Mouse (Mus musculus): ENCODE measurements around the gene Fgfr2.

The Fgfr2 gene

DNA sequence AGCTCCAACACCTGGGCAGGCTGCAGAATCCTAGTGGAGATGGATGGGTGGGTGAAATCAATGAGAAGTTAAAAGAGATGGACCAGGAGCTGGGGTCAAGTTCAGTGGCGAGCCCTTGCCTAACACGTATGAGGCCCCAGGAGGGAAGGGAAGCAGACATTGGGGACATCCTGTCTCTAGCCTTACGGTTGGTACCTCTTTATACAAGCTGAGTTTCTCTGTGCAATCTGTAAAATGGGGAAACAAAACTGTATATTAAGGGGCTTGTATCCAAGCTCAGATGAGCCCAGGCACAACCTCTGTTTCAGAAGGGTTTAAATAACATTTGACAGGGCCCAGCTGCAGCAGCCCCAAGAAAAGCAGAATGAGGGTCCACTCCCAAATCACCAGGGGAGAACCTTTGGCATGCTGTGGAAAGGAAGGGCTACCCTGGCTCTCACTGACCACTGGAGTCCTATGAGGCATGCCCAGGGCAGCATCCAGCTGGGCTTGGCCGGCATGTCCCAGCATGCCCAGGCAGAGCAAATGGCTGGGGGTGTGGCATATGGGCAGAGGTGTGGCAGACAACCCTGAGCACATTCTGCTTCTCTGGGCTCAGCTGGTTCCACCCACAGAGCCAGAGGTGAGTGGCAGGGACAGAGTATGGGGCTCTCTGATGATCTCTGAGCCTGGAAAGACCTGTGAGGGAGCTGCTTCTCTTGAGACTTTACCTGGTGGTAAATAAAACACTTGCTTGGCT, 393.9 kb downstream of the Fgfr2 start:
- CTCF ChIA-PET: no interaction called here

DNA sequence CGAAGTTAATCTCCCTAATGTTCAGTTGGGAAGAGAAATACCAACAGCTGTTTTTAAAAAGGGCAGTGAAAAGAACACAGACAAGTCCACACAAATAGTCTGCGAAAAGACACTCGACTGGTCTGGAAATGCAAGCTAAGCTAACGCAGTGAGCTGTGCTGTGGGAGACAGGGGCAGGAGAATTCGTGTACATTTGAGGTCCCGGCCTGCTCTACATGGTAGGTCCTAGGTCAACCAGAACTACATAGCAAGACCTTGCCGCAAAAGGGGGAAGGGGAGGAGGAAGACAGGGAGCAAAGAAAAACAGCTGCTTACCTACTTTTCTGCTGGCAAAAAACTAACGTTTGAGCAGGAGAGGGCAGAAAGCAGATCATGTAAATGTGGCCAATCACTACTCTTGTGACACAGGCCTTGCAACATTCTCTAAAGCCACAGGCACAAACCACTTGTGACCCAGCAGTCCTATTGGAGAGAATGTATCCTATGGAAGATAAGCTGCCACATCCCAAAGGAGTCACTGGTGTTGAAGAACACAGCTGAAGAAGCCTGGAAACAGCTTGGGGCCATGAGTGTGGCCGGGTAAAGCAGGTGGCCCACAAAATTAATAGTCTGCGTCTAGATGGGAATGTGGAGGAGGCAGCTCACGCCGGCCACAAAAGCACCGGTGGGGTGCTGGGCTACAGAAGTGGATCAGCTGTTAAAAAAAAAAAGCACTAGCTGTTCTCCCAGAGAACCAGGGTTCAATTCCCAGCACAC, 396.9 kb downstream of the Fgfr2 start:
- CTCF ChIA-PET: no interaction called here

DNA sequence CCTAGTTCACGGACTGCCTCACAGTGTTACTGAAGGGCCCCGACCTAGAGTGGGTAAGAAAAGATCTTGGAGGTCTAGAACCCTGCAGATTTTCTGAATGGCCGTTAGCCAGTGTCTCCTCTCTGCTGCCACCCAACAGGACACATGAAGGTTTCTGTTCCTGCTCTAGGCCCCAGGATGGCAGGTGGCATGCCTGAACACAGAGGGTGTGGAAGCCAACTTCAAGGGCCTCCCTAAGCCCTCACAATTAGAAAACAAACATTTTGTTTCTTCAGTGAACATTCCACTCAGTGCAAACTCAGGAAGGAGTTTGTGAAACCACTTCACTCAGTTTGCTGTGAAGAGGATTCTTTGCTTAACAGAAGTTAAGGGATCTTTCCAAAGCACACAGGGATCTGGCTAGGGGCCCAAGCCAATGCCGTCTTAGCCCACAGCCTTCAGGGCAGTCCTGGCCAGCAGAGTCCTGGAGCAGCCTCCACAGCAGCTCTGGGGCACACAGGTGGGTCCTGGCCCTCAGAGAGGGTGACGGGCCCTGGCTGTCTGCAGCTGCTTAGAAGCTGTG, 398.6 kb downstream of the Fgfr2 start:
- CTCF ChIA-PET: no interaction called here

- CTCF ChIA-PET: no interaction called here
Measured at GRCm38 (mm10) chr7:132723906-132724305, 399.2 kb downstream of the Fgfr2 start.

DNA sequence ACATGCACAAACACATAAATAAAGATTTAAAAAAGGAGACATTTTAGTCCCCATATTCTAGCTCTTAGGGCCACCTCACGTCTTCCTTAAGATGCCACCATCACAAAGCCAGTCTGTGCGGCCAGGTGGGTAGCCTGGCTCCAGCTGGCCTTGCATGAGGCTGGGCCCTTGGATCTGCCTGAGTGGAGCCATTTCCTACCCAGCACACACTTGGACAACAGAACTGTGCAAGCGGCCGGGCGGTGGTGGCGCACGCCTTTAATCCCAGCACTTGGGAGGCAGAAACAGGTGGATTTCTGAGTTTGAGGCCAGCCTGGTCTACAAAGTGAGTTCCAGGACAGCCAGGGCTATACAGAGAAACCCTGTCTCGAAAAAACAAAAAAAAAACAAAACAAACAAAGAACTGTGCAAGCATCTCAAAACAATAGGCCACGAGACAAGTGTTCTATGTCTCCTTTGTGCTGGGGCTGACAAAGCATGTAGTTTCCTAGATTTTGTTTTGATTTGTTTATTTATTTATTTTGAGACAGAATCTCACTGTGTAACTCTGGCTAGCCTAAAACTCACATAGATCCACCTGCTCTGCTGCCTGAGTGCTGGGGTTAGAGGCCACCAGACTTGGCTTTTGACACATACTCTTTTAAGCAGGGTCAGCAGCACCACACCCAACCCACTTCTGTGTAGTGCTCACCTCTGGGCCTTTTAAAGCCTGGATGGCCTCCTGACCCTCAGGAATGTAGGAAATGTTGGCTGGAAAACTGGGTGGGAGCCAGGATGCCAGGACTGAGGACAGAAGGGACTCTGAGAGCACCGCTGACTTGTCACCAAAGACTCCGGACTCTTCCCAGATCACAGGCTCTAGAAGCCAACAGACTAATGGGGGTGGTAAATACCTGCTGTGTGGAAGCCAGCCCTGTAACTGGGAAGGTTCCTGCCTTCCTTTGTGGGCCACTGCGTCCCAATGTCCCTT, 400.5 kb downstream of the Fgfr2 start:
- CTCF ChIA-PET: no interaction called here

- CTCF ChIA-PET: interaction anchor here (0.5 to 1.4 kb wide), 3 partner anchors 15 to 339 kb away, joined by 3 to 4 read pairs (median 3); no protein-coding TSS in a partner anchor
Measured at GRCm38 (mm10) chr7:132720562-132720961, 402.6 kb downstream of the Fgfr2 start.

GRCm38 (mm10) chr7:132719570-132719969, 403.6 kb downstream of the Fgfr2 start:
- CTCF ChIA-PET: interaction anchor here (1.4 kb wide), 1 partner anchor 22 kb away, joined by 3 read pairs; no protein-coding TSS in a partner anchor

DNA sequence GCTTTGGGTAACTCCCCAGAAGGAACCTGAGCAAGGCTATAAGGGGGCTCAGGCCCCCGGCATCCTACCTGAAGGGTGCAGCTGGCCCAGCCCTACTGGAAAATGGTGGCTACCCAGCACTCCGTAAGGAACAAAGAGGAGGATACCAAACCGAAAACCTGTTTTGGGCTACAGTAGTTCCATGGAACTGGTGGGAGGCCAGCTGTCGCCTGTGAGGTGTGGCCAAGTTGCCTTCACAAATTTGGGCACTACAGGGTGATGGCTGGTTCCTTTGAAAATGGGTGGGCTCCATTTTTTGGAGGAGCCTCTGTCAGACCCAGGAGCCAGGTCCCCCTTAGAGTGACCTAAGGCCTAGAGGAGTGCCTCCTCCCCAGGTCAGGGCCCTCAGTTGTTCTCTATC, 407.9 kb downstream of the Fgfr2 start:
- CTCF ChIA-PET: no interaction called here

- CTCF ChIA-PET: interaction anchor here (0.5 kb wide), 1 partner anchor 112 kb away, joined by 5 read pairs; no protein-coding TSS in a partner anchor
Measured at GRCm38 (mm10) chr7:132714236-132714923, 408.8 kb downstream of the Fgfr2 start.

DNA sequence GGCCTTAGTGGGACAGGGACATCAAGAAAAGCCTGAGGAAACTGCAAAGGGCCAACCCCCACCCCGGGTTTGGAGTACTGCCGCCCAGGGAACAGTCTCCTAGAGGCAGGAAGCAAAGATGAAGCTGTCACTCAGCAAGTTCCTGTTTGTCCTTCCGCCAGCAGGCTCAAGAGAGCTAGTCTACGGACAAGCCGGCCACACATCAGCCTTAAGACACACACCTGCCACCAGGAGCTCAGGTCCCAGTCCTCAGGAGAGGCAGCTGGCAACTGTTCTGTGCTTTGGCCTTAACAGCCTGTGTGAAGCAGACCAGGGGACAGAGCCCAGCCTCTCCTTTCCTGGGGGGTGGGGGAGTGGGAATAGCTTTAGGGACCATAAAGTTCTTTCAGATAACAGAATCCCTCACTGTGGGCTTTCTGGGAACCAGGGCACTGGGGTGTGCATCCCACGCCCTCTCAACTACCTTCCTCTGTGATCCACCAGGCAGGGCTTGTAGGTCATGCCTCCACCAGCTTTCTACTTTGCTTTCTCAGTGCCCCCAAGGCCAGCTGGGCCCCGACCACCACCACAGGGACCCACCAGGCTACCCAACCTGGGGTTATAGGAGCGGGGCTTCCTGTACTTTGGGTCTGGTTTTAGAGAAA, 409.5 kb downstream of the Fgfr2 start:
- CTCF ChIA-PET: no interaction called here

GRCm38 (mm10) chr7:132712956-132713355, 410.2 kb downstream of the Fgfr2 start:
- CTCF ChIA-PET: interaction anchor here (0.6 kb wide), 1 partner anchor 20 kb away, joined by 3 read pairs; no protein-coding TSS in a partner anchor

DNA sequence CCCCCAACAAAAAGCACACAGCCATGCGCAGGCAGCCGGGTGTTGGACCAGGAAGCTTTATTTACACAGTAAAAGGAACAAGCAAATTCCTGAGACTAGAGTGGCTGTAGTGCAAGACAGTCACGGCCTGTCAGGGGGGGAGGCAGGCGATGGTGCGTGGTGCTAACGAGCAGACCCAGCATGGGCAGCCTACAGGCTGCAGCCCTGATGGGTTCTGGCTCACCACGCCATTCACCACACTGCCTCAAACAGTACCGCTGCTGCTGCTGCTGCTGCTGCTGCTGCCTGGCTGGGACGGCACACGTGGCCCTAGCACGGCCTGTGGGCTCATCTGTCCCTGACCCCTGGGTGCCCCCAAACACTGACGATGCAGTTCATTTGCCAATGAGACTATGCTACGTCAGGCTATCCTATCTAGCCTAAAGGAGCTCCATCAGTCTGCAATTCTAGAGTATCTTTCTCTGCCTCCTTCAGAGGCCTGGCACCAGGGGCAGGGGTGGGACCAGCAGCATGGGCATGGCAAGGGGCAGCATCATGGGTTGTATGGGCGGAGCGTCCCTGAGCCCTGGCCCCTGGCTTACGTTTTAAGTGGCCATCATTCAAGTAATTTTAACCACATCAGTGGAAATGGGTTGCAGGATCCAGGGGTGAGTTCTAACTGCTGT, 411.0 kb downstream of the Fgfr2 start:
- CTCF ChIA-PET: interaction anchor here (0.6 to 0.7 kb wide), 2 partner anchors 16 to 21 kb away, joined by 3 read pairs; no protein-coding TSS in a partner anchor

- CTCF ChIA-PET: no interaction called here
Measured at GRCm38 (mm10) chr7:132711579-132711978, 411.6 kb downstream of the Fgfr2 start.

DNA sequence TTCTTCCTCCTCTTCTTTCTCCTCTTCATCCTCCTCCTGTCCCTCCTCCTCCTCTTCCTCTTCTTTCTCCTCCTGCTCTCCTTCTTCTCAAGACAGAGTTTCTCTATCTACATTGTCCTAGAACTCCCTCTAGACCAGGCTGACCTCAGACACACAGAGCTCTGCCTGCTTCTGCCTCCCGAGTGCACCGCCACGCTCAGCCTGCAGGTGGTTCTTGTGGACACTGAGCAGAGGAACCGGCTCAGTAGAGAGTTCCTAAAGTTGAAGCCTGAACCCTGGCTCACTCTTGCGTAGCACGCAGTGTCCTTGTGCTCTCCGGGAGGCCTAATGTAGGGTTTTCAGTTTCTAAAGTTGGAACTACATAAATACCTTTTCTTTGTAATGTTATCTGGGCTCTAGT, 418.0 kb downstream of the Fgfr2 start:
- CTCF ChIA-PET: no interaction called here

GRCm38 (mm10) chr7:132704310-132704875, 418.8 kb downstream of the Fgfr2 start:
- CTCF ChIA-PET: no interaction called here

- CTCF ChIA-PET: no interaction called here
Measured at GRCm38 (mm10) chr7:132703515-132704309, 419.4 kb downstream of the Fgfr2 start.

DNA sequence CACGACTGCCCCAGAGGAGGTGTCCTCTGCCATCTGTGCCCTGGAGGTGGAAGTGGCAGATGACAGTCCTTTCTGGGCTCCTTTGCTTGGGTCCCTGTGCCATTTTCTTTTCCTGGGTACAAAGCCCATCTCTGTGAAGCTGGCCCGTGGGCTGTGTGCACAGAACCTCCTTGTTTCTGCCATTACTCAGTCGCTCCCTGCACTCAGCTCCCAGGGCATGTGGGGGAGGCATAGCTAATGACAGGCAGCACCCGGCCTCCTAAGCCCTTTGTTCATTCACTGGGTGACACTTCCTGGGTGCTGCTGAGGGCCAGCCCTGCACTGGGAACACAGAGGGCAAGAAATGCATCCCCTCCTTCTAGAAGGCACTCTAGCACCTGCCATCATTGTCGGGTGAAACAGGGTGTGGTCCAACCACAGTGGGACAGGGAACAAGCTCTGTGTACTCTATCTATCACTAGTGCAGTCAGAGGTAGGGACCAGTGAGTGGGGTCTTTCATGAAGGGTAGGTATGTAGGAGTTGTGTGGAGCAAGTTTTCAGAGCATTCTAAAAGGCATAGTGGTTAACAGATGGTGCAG, 420.6 kb downstream of the Fgfr2 start:
- CTCF ChIA-PET: interaction anchor here (0.5 kb wide), 1 partner anchor 115 kb away, joined by 3 read pairs; no protein-coding TSS in a partner anchor

GRCm38 (mm10) chr7:132702024-132702423, 421.1 kb downstream of the Fgfr2 start:
- CTCF ChIA-PET: interaction anchor here (0.5 kb wide), 1 partner anchor 116 kb away, joined by 3 read pairs; no protein-coding TSS in a partner anchor
